Mouse (Mus musculus) hindbrain, embryonic 14.5 days (tissue): ENCODE data around the gene Frzb. TPM values are rescaled to one million over a fixed set of nuclear protein-coding genes. Genes with fewer than 3 reads are reported as not detected.
"Not testable (repeated sequence)": the region's sequence is repeated elsewhere in the genome, so short reads cannot be mapped to it uniquely, and the experiment has no call there.

ENCODE experiments used
- ATAC-seq: fragments of 200-750 bp; cut with Nextera tagmentation; 2 replicates; pipeline ENCODE4 v1.8.0; 2017; ENCODE audit warnings: moderate number of reproducible peaks, mild to moderate bottlenecking, moderate TSS enrichment, moderate library complexity; ENCODE audit not compliant: low FRiP score
- DNase-seq: peaks from one replicate; pipeline ENCODE4 v3.0.0-alpha.2; 2015; ENCODE audit warnings: low spot score
- H3K27ac ChIP-seq: fragments of 300-500 bp; sonication (generic); 2 replicates; pipeline ENCODE4 v1.5.1; 2014; ENCODE audit warnings: mild to moderate bottlenecking, moderate library complexity
- H3K27me3 ChIP-seq: fragments of 300-500 bp; sonication (generic); 2 replicates; pipeline ENCODE4 v1.6.1; 2014; ENCODE audit warnings: mild to moderate bottlenecking, low read length, mixed read lengths; ENCODE audit not compliant: control insufficient read depth, insufficient read depth
- H3K36me3 ChIP-seq: fragments of 300-500 bp; sonication (generic); replicated peaks from 2 replicates; pipeline ENCODE4 v1.6.1; 2014; ENCODE audit not compliant: control insufficient read depth, insufficient read depth
- H3K4me1 ChIP-seq: fragments of 300-500 bp; sonication (generic); replicated peaks from 2 replicates; pipeline ENCODE4 v1.6.1; 2014; ENCODE audit warnings: antibody characterized with exemption, low read length, mixed read lengths; ENCODE audit not compliant: control insufficient read depth, insufficient read depth
- H3K4me2 ChIP-seq: fragments of 300-500 bp; sonication (generic); replicated peaks from 2 replicates; pipeline ENCODE4 v1.6.1; 2014; ENCODE audit warnings: mild to moderate bottlenecking, moderate library complexity
- H3K4me3 ChIP-seq: fragments of 300-500 bp; sonication (generic); replicated peaks from 2 replicates; pipeline ENCODE4 v1.5.1; 2014; ENCODE audit warnings: mild to moderate bottlenecking, low read length
- H3K9ac ChIP-seq: fragments of 300-500 bp; sonication (generic); 2 replicates; pipeline ENCODE4 v1.6.1; 2014
- H3K9me3 ChIP-seq: fragments of 300-500 bp; sonication (generic); 2 replicates; pipeline ENCODE4 v1.6.1; 2016; ENCODE audit warnings: low read length; ENCODE audit not compliant: control insufficient read depth
- WGBS: fragments of 180-500 bp; shearing (Covaris S2); extraction: QIAGEN DNeasy Blood & Tissue Kit; methylation state at CpG from one replicate; pipeline ENCODE4 v1.1.7; 2014; 5-methylcytosine and 5-hydroxymethylcytosine counted together
- polyA plus RNA-seq: library from polyadenylated mRNA; unstranded; fragments of >200 nt; fragmentation: Nextera tagmentation; extraction: Ambion mirVana; gene quantifications from 2 replicates; pipeline ENCODE4 v1.2.1, GENCODE M21; 2014

The Frzb gene
- polyA plus RNA-seq: 16.6 and 19.1 TPM in 2 replicates

DNA sequence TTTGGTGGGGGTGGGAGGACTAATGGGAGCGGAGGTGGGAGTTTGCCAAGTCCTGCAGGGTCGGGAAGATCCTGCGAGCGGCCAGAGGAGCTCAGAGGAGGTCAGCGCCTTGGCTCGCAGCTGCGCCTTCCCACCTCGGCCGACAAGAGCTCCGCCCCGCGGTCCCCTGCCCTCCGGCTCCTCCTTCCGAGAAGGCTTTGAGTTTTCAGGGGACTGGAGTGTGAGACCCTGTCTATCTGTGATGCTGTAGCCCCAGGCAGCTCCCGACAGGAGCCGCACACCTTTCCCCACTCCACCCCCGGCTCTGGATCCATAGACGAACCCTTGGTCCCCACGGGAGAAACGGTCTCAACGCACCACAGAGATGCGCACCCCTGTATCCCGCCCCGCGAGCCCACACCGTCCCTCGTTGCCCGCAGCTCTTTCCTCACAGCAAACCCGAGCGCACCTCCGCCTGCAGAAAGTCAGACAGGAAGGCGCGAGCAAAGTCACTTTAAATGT is at the start of gene Frzb:
TSS of gene Frzb (minus strand) at position 335 of the 501 bp plus-strand sequence.
- peak within 1 kb of the TSS; percentile 95 for H3K4me2 ChIP-seq
- under 1% methylated on average over 33 of the region's 33 CpGs for WGBS
- no peaks in the 10 kb centered on the region for H3K36me3 ChIP-seq
- peaks cover 17% of the 10 kb centered on the region for H3K27me3 ChIP-seq
- peak within 1 kb of the TSS; percentile 49 for H3K4me3 ChIP-seq
- no peaks in the 10 kb centered on the region for H3K9me3 ChIP-seq
- DNase-seq (peak; percentile 56), ATAC-seq (peak; percentile 56; the same call in 1 of the 2 replicates)
- H3K9ac ChIP-seq: peak within 1 kb of the TSS; percentile 65
- H3K27ac ChIP-seq: 0 out of 2 replicates have a peak within 1 kb of the TSS, but pooled peaks have one; percentile 11
- H3K4me1 ChIP-seq: 0 out of 2 replicates have a peak, but pooled peaks cover 4% of the 10 kb centered on the region

DNA sequence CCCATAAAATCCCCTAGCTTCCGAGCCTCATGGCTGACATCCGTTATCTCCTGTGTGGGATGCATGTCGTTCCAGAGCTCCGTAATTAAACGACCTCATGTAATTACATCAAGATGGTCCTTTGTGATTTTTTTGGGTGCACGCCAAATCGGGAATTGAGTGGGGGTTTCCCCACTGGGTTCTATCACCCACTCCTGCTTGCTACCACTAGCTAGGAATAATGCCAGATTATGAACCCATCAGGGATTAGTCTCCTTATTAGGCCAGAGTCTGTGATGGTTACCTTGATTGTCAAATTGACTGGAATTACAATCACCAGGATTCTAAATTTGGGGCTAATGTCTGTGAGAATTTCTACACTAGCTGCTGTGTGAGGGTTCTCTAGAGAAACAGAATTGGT is 47.9 kb upstream of the Frzb start:
- DNase-seq, H3K27ac ChIP-seq, H3K4me2 ChIP-seq, ATAC-seq, H3K4me1 ChIP-seq, H3K9me3 ChIP-seq, H3K4me3 ChIP-seq, H3K9ac ChIP-seq, H3K27me3 ChIP-seq: not testable (repeated sequence)
- H3K36me3 ChIP-seq: peaks cover 18% of the 10 kb centered on the region
- WGBS: 58% methylated on average over 7 of the region's 7 CpGs

DNA sequence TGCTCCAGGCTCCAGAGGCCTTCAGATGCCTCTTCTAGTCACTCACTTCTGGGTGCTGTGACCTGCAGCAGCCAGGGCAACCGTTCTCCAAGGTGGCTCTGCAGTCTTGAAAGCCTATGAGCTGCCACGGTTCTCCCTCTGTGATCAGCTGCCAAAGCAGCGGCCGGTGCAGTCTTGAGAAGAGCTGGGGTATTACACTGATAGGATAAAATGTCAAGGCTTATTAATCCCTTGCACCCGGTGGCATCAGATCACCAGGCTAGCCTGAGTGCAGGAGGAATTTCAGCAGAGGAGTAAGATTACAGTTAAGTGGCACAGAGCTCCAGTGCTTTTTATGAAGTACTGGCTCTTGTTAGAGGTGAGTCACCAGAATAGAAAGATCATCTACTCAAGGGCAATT is 39.4 kb upstream of the Frzb start:
- 70% methylated on average over 5 of the region's 5 CpGs for WGBS

DNA sequence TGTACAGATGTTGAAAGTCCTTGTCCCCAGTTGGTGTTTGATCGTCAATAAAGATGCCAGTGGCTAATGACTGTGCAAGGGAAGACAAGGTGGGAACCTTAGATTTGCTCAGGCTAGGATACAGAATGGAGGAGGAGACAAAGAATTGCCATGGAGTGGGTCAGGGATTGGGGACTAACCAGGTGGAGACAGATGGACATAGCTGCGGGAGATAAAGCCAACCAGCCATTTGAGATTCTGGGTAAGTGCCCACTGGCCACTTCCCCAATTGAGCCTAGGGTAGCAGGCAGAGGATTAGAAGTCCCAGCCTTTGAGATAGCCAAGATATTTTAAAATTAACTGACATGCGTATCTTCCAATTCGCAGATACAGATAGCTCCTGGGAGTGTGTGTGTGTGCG is 37.5 kb upstream of the Frzb start:
- no peak for ATAC-seq
- WGBS: 98% methylated on average over 5 of the region's 5 CpGs

More for the DNA sequence above, 39.4 kb upstream of the Frzb start:
- no peaks in the 10 kb centered on the region for H3K27me3 ChIP-seq
- no peak overlapping the region for H3K4me2 ChIP-seq
- no peak for DNase-seq
- no peaks in the 10 kb centered on the region for H3K4me1 ChIP-seq
- H3K9ac ChIP-seq: no peak overlapping the region
- H3K9me3 ChIP-seq: no peaks in the 10 kb centered on the region
- no peak overlapping the region for H3K27ac ChIP-seq
- H3K36me3 ChIP-seq: no peaks in the 10 kb centered on the region
- ATAC-seq: no peak
- H3K4me3 ChIP-seq: no peak overlapping the region

DNA sequence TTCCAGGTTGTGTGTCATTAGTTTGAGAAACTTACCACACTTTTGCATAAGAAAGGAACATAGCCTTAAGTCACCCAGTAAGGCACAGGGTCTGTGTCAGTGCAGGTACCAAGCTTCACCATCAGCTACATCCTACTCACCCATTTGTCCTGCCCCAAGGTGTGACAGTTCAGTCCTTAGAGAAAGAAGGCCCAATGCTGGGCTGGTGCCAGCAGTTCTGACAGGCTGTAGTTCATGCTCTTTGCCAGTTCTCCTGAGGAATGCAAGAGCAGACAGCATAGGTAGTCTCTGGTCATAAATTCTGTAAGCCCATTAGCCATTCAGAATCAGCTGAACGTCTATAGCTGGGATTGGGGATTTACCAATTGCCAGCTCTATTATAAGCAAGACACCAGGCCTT is 28.4 kb upstream of the Frzb start:
- no peak overlapping the region for H3K4me2 ChIP-seq
- H3K27ac ChIP-seq: no peak overlapping the region
- H3K4me1 ChIP-seq: no peaks in the 10 kb centered on the region
- no peaks in the 10 kb centered on the region for H3K36me3 ChIP-seq
- H3K9ac ChIP-seq: no peak overlapping the region
- ATAC-seq (no peak), DNase-seq (no peak)
- 68% methylated on average over 1 of the region's 1 CpGs for WGBS
- H3K27me3 ChIP-seq: no peaks in the 10 kb centered on the region
- H3K4me3 ChIP-seq: no peak overlapping the region
- no peaks in the 10 kb centered on the region for H3K9me3 ChIP-seq

More for the DNA sequence above, 37.5 kb upstream of the Frzb start:
- H3K4me3 ChIP-seq: no peak overlapping the region
- DNase-seq: no peak
- H3K4me1 ChIP-seq: no peaks in the 10 kb centered on the region
- no peak overlapping the region for H3K4me2 ChIP-seq
- no peak overlapping the region for H3K27ac ChIP-seq
- H3K9ac ChIP-seq: no peak overlapping the region
- H3K9me3 ChIP-seq: no peaks in the 10 kb centered on the region
- H3K27me3 ChIP-seq: no peaks in the 10 kb centered on the region
- H3K36me3 ChIP-seq: no peaks in the 10 kb centered on the region

DNA sequence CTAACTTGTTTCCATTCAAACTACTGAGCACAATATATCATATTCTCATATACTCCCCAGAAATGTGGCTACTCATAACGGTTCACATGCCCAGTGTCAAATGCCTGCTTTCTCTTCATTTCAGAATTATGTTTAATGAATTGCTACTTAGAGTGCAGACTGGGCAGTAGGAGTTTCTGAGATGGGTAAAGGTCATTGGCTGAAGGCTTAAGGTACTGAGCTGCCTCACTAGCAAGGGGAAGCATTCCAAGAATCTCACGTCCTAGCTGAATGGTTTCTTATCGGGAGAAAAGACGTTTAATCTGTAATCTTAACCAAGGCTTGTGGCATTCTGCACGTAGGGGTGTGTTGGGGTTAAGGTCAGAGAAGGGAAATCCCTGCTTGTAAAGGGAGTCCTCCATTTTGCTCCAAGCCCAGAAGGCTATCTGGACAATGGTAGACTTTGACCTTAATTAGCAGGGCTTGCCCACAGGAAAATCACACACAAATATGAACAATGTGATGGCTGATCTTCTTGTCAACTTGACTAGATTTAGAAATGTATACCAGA is 26.9 kb upstream of the Frzb start:
- H3K9ac ChIP-seq: no peak overlapping the region
- no peak overlapping the region for H3K27ac ChIP-seq
- H3K4me3 ChIP-seq: no peak overlapping the region
- DNase-seq: no peak
- no peaks in the 10 kb centered on the region for H3K36me3 ChIP-seq
- H3K4me2 ChIP-seq: no peak overlapping the region
- H3K4me1 ChIP-seq: no peaks in the 10 kb centered on the region
- H3K27me3 ChIP-seq: no peaks in the 10 kb centered on the region
- ATAC-seq: no peak
- no peaks in the 10 kb centered on the region for H3K9me3 ChIP-seq
- WGBS: 85% methylated on average over 5 of the region's 5 CpGs

DNA sequence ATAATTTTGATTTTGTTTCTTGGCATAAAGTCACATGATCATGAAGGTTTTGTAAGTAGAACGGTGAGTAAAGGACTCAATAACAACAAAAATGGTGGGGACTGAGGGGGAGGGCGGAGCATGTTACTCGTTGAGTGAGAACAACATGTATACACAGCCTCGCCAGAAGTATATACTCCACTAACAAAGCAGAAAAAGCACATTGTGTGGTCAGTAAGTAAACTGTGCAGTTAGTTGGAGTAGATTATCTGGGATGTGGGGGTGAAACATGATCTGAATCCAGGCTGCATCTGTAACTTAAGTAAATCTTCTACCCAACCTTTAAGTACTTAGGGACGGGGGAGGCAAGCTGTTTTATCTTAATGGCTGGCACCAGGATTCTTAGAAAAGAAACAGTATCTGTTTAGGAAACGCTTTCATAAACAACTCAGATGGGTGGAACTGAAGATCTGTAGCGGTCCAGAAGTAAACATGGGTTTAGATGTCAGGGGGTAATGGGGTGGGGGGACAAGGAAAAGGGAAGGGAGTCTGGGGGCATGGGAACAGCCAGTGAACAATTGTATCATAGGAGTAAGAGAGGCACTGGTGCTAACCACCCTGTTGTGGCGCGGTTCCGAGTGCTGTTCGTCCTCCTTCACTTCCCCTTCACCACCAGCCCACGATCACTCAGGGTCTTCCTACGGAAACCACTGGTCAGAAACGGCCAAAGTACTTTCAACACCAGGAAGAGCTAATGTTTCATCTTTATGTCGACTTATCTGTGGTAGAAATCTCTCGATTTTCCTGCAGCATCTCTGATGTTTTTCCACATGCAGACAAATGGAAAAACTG is 18.8 kb upstream of the Frzb start:
- no peak for DNase-seq
- Histone ChIP-seq H3K9me3 (no peaks in the 10 kb centered on the region), H3K36me3 (no peaks in the 10 kb centered on the region), H3K4me3 (no peak overlapping the region), H3K27me3 (no peaks in the 10 kb centered on the region), H3K27ac (no peak overlapping the region), H3K9ac (no peak overlapping the region), H3K4me1 (no peaks in the 10 kb centered on the region), H3K4me2 (no peak overlapping the region)
- WGBS: 87% methylated on average over 16 of the region's 16 CpGs
- ATAC-seq: no peak

DNA sequence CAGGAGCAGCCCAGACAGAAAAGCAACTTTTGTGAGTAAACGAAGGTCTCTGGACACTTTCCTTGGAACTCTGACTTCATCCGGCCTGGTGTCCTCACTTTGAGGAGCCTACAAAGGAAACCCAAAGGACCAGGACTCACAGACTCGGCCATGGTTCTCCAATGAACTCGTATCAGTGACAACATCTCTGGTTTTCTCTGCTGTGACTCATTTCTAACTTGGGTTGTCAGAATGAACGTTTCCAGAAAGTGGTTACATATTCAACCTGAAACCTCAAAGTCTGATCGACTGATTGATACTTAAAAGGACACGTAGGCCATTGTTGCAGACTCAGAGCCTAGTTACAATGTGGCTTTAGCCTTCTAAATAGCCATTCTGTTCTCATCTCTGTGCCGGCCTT is 14.4 kb upstream of the Frzb start:
- H3K27me3 ChIP-seq: no peaks in the 10 kb centered on the region
- no peak overlapping the region for H3K4me3 ChIP-seq
- H3K9ac ChIP-seq: no peak overlapping the region
- ATAC-seq (no peak), DNase-seq (no peak)
- H3K9me3 ChIP-seq: no peaks in the 10 kb centered on the region
- H3K36me3 ChIP-seq: no peaks in the 10 kb centered on the region
- no peaks in the 10 kb centered on the region for H3K4me1 ChIP-seq
- no peak overlapping the region for H3K27ac ChIP-seq
- WGBS: 64% methylated on average over 8 of the region's 8 CpGs
- no peak overlapping the region for H3K4me2 ChIP-seq

DNA sequence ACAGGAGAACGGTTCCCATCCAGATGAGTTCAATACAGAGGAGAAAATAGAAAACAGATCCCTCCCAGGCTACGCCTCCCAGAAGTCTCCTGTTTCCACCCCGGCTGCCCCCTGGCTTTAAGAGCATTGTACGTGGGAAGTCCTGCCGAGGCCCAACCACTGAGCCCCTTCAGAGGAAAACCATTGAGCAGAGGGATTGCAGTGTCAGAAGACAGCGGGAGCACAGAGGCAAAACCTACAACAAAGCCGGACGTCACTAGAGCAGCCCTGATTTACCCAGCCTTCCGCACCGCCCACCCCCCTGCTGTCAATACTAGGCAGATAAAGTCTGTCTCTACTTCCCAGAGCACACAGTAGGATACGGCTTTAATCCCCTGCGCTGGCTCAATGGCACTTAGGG is 806 bp upstream of the Frzb start:
- H3K4me1 ChIP-seq: 0 out of 2 replicates have a peak, but pooled peaks cover 4% of the 10 kb centered on the region

More for the DNA sequence above, 806 bp upstream of the Frzb start:
- H3K27me3 ChIP-seq: peaks cover 17% of the 10 kb centered on the region
- peak overlapping the region; percentile 65 for H3K9ac ChIP-seq
- H3K9me3 ChIP-seq: no peaks in the 10 kb centered on the region
- H3K27ac ChIP-seq: no peak overlapping the region
- peak overlapping the region; percentile 95 for H3K4me2 ChIP-seq
- no peaks in the 10 kb centered on the region for H3K36me3 ChIP-seq
- peak; percentile 47 for ATAC-seq
- peak overlapping the region; percentile 49 for H3K4me3 ChIP-seq
- WGBS: under 1% methylated on average over 12 of the region's 12 CpGs
- DNase-seq: no peak
